Mouse (Mus musculus): ENCODE measurements around the gene Tcirg1.

The Tcirg1 gene

GRCm38 (mm10) chr19:3904363-3904675 is 2.6 kb downstream of the Tcirg1 start:
- in situ Hi-C loops (cut with MboI; ENCODE audit: unreplicated experiment in 2 of 2): loop anchor here in 1 of 2 experiments (5.0 kb wide), 1 partner anchor 38 kb away; no protein-coding TSS in a partner anchor

GRCm38 (mm10) chr19:3903648-3904362 is 3.1 kb downstream of the Tcirg1 start:
- in situ Hi-C loops (cut with MboI; ENCODE audit: unreplicated experiment in 2 of 2): loop anchor here in 1 of 2 experiments (5.0 kb wide), 1 partner anchor 38 kb away; no protein-coding TSS in a partner anchor

- in situ Hi-C loops (cut with MboI; ENCODE audit: unreplicated experiment in 2 of 2): loop anchor here in 1 of 2 experiments (5.0 kb wide), 1 partner anchor 39 kb away; no protein-coding TSS in a partner anchor
Observed at GRCm38 (mm10) chr19:3902966-3903365, 4.0 kb downstream of the Tcirg1 start.

GRCm38 (mm10) chr19:3899618-3900017 is 7.3 kb downstream of the Tcirg1 start:
- in situ Hi-C loops (cut with MboI; ENCODE audit: unreplicated experiment in 2 of 2): loop anchor here in 1 of 2 experiments (5.0 kb wide), 1 partner anchor 43 kb away; no protein-coding TSS in a partner anchor

- in situ Hi-C loops (cut with MboI; ENCODE audit: unreplicated experiment in 2 of 2): no loop called here
Observed at GRCm38 (mm10) chr19:3898952-3899351, 8.0 kb downstream of the Tcirg1 start.

GRCm38 (mm10) chr19:3897557-3897956 is 9.4 kb downstream of the Tcirg1 start:
- in situ Hi-C loops (cut with MboI; ENCODE audit: unreplicated experiment in 2 of 2): no loop called here

- in situ Hi-C loops (cut with MboI; ENCODE audit: unreplicated experiment in 2 of 2): no loop called here
Observed at GRCm38 (mm10) chr19:3896208-3896607, 10.7 kb downstream of the Tcirg1 start.

GRCm38 (mm10) chr19:3895171-3895631 is 11.7 kb downstream of the Tcirg1 start:
- in situ Hi-C loops (cut with MboI; ENCODE audit: unreplicated experiment in 2 of 2): no loop called here

- in situ Hi-C loops (cut with MboI; ENCODE audit: unreplicated experiment in 2 of 2): no loop called here
Observed at GRCm38 (mm10) chr19:3894294-3894693, 12.6 kb downstream of the Tcirg1 start.

GRCm38 (mm10) chr19:3893545-3894116 is 13.3 kb downstream of the Tcirg1 start:
- in situ Hi-C loops (cut with MboI; ENCODE audit: unreplicated experiment in 2 of 2): no loop called here

GRCm38 (mm10) chr19:3890181-3890580 is 16.8 kb downstream of the Tcirg1 start:
- in situ Hi-C loops (cut with MboI; ENCODE audit: unreplicated experiment in 2 of 2): no loop called here

GRCm38 (mm10) chr19:3889096-3889495 is 17.8 kb downstream of the Tcirg1 start:
- in situ Hi-C loops (cut with MboI; ENCODE audit: unreplicated experiment in 2 of 2): loop anchor here (5.0 kb wide), 1 partner anchor 93 kb away; no protein-coding TSS in a partner anchor

GRCm38 (mm10) chr19:3884325-3884990 is 22.5 kb downstream of the Tcirg1 start:
- in situ Hi-C loops (cut with MboI; ENCODE audit: unreplicated experiment in 2 of 2): no loop called here

- in situ Hi-C loops (cut with MboI; ENCODE audit: unreplicated experiment in 2 of 2): no loop called here
Observed at GRCm38 (mm10) chr19:3882214-3882613, 24.7 kb downstream of the Tcirg1 start.

- in situ Hi-C loops (cut with MboI; ENCODE audit: unreplicated experiment in 2 of 2): no loop called here
Observed at GRCm38 (mm10) chr19:3880054-3880848, 26.7 kb downstream of the Tcirg1 start.

GRCm38 (mm10) chr19:3875045-3875444 is 31.9 kb downstream of the Tcirg1 start:
- in situ Hi-C loops (cut with MboI; ENCODE audit: unreplicated experiment in 2 of 2): no loop called here

- in situ Hi-C loops (cut with MboI; ENCODE audit: unreplicated experiment in 2 of 2): no loop called here
Observed at GRCm38 (mm10) chr19:3872373-3872772, 34.6 kb downstream of the Tcirg1 start.

- in situ Hi-C loops (cut with MboI; ENCODE audit: unreplicated experiment in 2 of 2): no loop called here
Observed at GRCm38 (mm10) chr19:3871468-3871867, 35.5 kb downstream of the Tcirg1 start.

- in situ Hi-C loops (cut with MboI; ENCODE audit: unreplicated experiment in 2 of 2): no loop called here
Observed at GRCm38 (mm10) chr19:3868290-3868689, 38.6 kb downstream of the Tcirg1 start.

GRCm38 (mm10) chr19:3864960-3865359 is 42.0 kb downstream of the Tcirg1 start:
- in situ Hi-C loops (cut with MboI; ENCODE audit: unreplicated experiment in 2 of 2): no loop called here

- in situ Hi-C loops (cut with MboI; ENCODE audit: unreplicated experiment in 2 of 2): no loop called here
Observed at GRCm38 (mm10) chr19:3862713-3863112, 44.2 kb downstream of the Tcirg1 start.
